Mouse (Mus musculus): ENCODE measurements around the gene Ltc4s. TPM values are rescaled to one million over a fixed set of nuclear protein-coding genes. Genes with fewer than 3 reads are reported as not detected.

Gene Ltc4s
- polyA plus RNA-seq, 1 experiment: 11.0 TPM

DNA sequence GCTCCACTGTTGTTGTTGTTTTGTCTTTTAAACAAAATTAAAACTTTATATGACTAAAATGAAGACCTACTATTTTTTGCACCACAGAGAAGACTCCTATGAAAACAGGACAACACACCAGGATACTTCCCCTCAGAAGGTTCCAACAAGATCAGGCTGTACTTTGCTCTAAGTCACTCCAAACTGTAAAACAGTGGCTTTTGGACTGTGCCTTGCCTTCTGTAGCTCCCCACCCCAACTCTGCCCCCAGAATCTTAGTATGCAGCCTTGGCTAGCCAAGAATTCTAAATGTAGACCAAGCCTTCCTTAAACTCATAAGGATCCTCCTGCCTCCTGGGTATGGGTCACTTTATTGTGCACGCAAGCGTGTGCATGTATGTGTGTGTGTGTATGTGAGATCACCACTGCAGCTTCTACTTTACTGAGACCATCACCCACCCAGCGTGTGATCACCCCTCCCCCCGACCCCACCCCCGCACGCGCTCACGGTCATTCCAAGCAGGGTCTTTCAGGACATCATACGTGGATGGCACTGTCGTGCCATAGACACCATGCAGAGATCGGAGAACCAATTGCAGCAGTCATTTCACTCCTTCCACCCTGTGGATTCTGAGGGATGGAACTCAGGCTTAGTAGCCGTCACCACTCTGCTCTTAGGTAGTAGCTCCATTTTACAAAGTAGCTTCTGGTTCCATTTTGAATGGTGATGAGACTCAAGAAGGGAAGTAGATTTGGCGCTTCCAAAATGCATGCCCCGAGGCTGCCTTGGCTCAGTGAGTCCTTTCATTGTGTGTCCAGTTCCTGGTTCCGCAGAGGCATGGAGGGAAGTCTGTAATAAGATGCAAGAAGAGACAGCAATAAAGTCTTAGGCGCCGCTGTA is 14.4 kb downstream of the Ltc4s start:
- Histone ChIP-seq H3K36me3 (ENCODE audit: control insufficient read depth, insufficient read depth, low read length) (no peaks in the 10 kb centered on the region), H3K4me3 (ENCODE audit: control insufficient read depth, low read depth, low read length) (peak overlapping the region; percentile 84), H3K27me3 (ENCODE audit: control insufficient read depth, insufficient read depth, low read length) (no peaks in the 10 kb centered on the region), H3K4me1 (ENCODE audit: control insufficient read depth, insufficient read depth, low read length) (peaks cover 5% of the 10 kb centered on the region), H3K27ac (ENCODE audit: control insufficient read depth, insufficient read depth, low read depth, low read length) (peak overlapping the region; percentile 61)
- TF ChIP-seq CTCF (IDR thresholded peaks at IDR 0.05; ENCODE audit: control insufficient read depth, insufficient read depth, insufficient replicate concordance, low read depth, low read length) (no peak), POLR2A (IDR thresholded peaks at IDR 0.05; ENCODE audit: control insufficient read depth, low read depth, low read length) (no peak)

DNA sequence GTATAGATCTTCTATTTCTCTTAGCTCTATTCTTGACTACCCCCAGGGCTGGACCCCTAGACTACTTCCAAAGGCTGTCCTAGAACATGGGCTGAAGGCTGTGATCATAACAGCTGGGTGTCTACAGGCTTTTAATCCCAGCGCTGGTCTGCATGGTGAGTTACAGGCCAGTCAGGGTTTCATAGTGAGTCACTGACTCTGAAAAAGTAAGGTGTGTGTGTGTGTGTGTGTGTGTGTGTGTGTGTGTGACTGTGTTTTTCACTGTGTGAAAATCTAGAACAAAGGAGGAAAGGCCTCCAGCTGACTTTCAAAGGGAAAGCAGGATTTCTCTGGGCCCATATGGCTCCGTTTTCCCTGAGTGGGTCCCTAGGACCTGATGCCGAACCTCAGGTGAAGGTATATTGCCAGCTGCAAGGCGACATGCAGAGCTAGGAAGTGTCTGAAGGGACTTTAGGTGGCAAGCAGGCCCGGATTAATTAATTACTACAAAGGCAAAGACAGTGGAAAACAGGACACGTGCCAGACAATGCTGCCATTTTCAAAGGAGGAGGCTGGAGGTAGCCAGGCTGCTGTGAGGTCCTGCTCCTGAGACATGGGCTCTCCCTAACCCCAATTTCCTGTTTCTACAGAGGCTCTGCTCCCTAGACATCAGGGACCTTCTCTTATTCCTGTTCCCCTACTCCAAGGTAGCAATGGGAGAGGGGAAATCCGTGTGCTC is 15.7 kb downstream of the Ltc4s start:
- no peak overlapping the region for H3K27ac ChIP-seq (ENCODE audit: control insufficient read depth, insufficient read depth, low read depth, low read length)
- no peaks in the 10 kb centered on the region for H3K36me3 ChIP-seq (ENCODE audit: control insufficient read depth, insufficient read depth, low read length)
- peaks cover 5% of the 10 kb centered on the region for H3K4me1 ChIP-seq (ENCODE audit: control insufficient read depth, insufficient read depth, low read length)
- H3K4me3 ChIP-seq (ENCODE audit: control insufficient read depth, low read depth, low read length): no peak overlapping the region
- no peak for TF ChIP-seq POLR2A (IDR thresholded peaks at IDR 0.05; ENCODE audit: control insufficient read depth, low read depth, low read length)
- no peak for TF ChIP-seq CTCF (IDR thresholded peaks at IDR 0.05; ENCODE audit: control insufficient read depth, insufficient read depth, insufficient replicate concordance, low read depth, low read length)
- H3K27me3 ChIP-seq (ENCODE audit: control insufficient read depth, insufficient read depth, low read length): no peaks in the 10 kb centered on the region

DNA sequence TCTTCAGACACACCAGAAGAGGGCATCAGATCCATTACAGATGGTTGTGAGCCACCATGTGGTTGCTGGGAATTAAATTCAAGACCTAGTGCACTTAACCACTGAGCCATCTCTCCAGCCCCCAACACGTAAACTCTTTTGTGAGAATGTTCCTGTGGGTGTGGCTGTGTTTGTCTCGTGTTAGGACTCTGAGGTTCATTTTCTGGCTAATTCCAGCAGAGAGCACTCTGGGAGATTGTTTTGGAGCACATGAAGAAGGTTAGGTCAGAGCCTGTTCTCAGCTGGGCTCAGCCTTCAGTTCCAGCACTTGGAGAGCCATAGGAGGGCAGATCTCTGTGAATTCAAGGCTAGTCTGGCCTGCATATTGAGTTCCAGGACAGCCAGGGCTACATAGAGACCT is 18.6 kb downstream of the Ltc4s start:
- Histone ChIP-seq H3K27me3 (ENCODE audit: control insufficient read depth, insufficient read depth, low read length) (no peaks in the 10 kb centered on the region), H3K4me1 (ENCODE audit: control insufficient read depth, insufficient read depth, low read length) (peaks cover under 1% of the 10 kb centered on the region), H3K36me3 (ENCODE audit: control insufficient read depth, insufficient read depth, low read length) (no peaks in the 10 kb centered on the region), H3K4me3 (ENCODE audit: control insufficient read depth, low read depth, low read length) (no peak overlapping the region), H3K27ac (ENCODE audit: control insufficient read depth, insufficient read depth, low read depth, low read length) (no peak overlapping the region)
- TF ChIP-seq POLR2A (IDR thresholded peaks at IDR 0.05; ENCODE audit: control insufficient read depth, low read depth, low read length): no peak
- TF ChIP-seq CTCF (IDR thresholded peaks at IDR 0.05; ENCODE audit: control insufficient read depth, insufficient read depth, insufficient replicate concordance, low read depth, low read length): no peak

DNA sequence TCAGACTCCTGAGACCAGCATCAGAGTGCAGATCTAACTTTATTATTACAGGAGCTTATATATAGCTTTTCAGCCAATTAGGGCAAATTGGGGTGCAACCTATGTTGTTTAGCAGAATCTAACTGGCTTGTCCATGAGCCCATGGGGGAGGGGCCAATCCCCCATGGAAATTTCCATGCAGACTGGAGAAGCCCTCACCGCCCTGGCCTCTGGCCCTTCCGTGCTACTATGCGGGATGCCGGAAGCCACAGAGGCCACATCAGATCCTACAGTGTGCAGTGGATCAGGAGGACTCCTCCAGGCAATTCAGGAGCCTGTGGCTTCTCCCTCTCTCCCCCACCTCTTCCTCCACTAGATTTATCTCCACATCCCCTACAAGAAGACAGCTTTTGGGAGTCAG is 20.6 kb downstream of the Ltc4s start:
- Histone ChIP-seq H3K27ac (ENCODE audit: control insufficient read depth, insufficient read depth, low read depth, low read length) (no peak overlapping the region), H3K36me3 (ENCODE audit: control insufficient read depth, insufficient read depth, low read length) (no peaks in the 10 kb centered on the region), H3K4me3 (ENCODE audit: control insufficient read depth, low read depth, low read length) (no peak overlapping the region), H3K27me3 (ENCODE audit: control insufficient read depth, insufficient read depth, low read length) (no peaks in the 10 kb centered on the region), H3K4me1 (ENCODE audit: control insufficient read depth, insufficient read depth, low read length) (peaks cover under 1% of the 10 kb centered on the region)
- no peak for TF ChIP-seq POLR2A (IDR thresholded peaks at IDR 0.05; ENCODE audit: control insufficient read depth, low read depth, low read length)
- no peak for TF ChIP-seq CTCF (IDR thresholded peaks at IDR 0.05; ENCODE audit: control insufficient read depth, insufficient read depth, insufficient replicate concordance, low read depth, low read length)

DNA sequence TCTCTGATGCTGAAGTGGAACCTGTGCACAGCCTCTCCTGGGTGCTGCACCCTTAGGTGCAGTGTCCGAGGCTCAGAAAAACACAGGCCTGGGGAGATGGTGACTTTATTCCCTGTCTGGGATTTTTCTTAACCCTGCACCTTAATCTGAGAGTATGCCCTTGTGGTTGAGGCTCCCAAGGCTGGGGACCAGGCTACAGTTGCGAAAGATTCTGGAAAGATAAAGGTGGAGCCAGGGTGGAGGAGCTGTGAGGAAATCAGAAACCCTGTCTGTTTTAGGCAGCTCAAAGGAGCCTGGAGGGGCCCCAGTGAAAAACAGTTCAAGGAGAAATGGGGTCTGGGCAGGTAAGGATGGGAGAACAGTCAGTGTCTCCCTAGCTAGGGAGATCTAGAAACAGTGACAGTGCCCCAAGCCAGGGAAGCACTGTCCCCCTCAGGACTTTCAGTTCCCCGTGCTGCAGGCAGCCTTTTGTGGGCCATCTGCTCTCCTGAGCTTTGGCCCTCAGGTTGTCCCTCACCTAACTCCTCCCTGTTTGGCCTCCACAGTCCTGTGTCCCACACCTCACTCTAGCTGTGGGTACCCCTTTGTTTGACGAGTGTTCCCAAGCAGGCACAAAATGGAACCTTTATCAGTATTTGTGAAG is 21.6 kb downstream of the Ltc4s start:
- peak overlapping the region; percentile 68; the same call in 1 of the 2 replicates for H3K27ac ChIP-seq (ENCODE audit: control insufficient read depth, insufficient read depth, low read depth, low read length)

DNA sequence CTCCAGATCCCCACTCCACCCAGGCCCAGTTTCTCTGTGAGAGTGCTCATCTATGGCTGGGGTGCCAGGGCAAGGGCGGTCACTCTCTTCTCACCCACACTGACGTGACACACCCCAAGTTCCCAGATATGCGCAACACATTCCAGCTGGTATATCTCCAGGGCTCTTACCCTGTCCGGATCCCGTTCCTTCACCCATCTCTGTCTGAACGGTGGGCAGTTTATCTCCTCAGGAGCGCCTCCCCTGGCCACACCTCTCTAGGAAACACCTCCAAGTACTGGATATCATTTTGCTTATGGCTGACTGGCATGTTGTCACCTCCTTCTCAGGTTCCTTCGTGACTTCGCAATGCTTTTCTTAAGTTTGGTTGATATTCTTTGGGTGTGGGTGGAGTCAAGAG is 22.8 kb downstream of the Ltc4s start:
- TF ChIP-seq POLR2A (IDR thresholded peaks at IDR 0.05; ENCODE audit: control insufficient read depth, low read depth, low read length) (no peak), CTCF (IDR thresholded peaks at IDR 0.05; ENCODE audit: control insufficient read depth, insufficient read depth, insufficient replicate concordance, low read depth, low read length) (no peak)
- H3K4me3 ChIP-seq (ENCODE audit: control insufficient read depth, low read depth, low read length): no peak overlapping the region
- no peaks in the 10 kb centered on the region for H3K27me3 ChIP-seq (ENCODE audit: control insufficient read depth, insufficient read depth, low read length)

More for the DNA sequence above, 21.6 kb downstream of the Ltc4s start:
- peaks cover 2% of the 10 kb centered on the region for H3K4me1 ChIP-seq (ENCODE audit: control insufficient read depth, insufficient read depth, low read length)
- H3K4me3 ChIP-seq (ENCODE audit: control insufficient read depth, low read depth, low read length): no peak overlapping the region
- H3K36me3 ChIP-seq (ENCODE audit: control insufficient read depth, insufficient read depth, low read length): no peaks in the 10 kb centered on the region
- no peaks in the 10 kb centered on the region for H3K27me3 ChIP-seq (ENCODE audit: control insufficient read depth, insufficient read depth, low read length)
- TF ChIP-seq CTCF (IDR thresholded peaks at IDR 0.05; ENCODE audit: control insufficient read depth, insufficient read depth, insufficient replicate concordance, low read depth, low read length): no peak
- no peak for TF ChIP-seq POLR2A (IDR thresholded peaks at IDR 0.05; ENCODE audit: control insufficient read depth, low read depth, low read length)

DNA sequence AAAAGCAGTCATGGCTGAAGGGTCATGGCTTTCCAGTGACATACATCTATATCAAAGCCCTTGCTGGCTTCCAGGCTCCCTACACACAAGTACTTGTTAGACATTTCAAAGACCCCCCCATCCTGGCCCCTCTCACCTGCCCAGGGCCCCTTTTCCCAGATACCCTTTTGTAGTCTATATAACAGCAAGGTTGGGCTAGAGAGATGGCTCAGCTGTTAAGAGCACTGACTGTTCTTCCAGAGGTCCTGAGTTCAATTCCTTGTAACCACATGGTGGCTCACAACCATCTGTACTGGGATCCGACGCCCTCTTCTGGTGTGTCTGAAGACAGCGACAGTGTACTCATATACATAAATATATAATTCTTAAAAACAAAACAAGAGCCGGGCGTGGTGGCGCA is 23.8 kb downstream of the Ltc4s start:
- H3K27me3 ChIP-seq (ENCODE audit: control insufficient read depth, insufficient read depth, low read length): no peaks in the 10 kb centered on the region
- H3K4me3 ChIP-seq (ENCODE audit: control insufficient read depth, low read depth, low read length): no peak overlapping the region
- H3K4me1 ChIP-seq (ENCODE audit: control insufficient read depth, insufficient read depth, low read length): peaks cover 2% of the 10 kb centered on the region
- H3K36me3 ChIP-seq (ENCODE audit: control insufficient read depth, insufficient read depth, low read length): no peaks in the 10 kb centered on the region
- TF ChIP-seq CTCF (IDR thresholded peaks at IDR 0.05; ENCODE audit: control insufficient read depth, insufficient read depth, insufficient replicate concordance, low read depth, low read length): no peak
- no peak for TF ChIP-seq POLR2A (IDR thresholded peaks at IDR 0.05; ENCODE audit: control insufficient read depth, low read depth, low read length)
- H3K27ac ChIP-seq (ENCODE audit: control insufficient read depth, insufficient read depth, low read depth, low read length): no peak overlapping the region

More for the DNA sequence above, 22.8 kb downstream of the Ltc4s start:
- Histone ChIP-seq H3K27ac (ENCODE audit: control insufficient read depth, insufficient read depth, low read depth, low read length) (no peak overlapping the region), H3K4me1 (ENCODE audit: control insufficient read depth, insufficient read depth, low read length) (peaks cover 2% of the 10 kb centered on the region), H3K36me3 (ENCODE audit: control insufficient read depth, insufficient read depth, low read length) (no peaks in the 10 kb centered on the region)

Data from testis, adult 2 months (tissue).